Mouse (Mus musculus) brain, embryonic 14.5 days (tissue): ENCODE data around the gene Gm21962.

ENCODE experiments used
- CTCF ChIP-seq: fragments of 200-500 bp; IDR thresholded peaks from 2 replicates; pipeline ENCODE4 v1.5.1; 2012; ENCODE audit warnings: inconsistent platforms, mild to moderate bottlenecking, moderate library complexity, borderline replicate concordance; ENCODE audit not compliant: insufficient read depth, insufficient read length; ENCODE audit errors: extremely low read depth
- POLR2A ChIP-seq: fragments of 200-500 bp; IDR thresholded peaks from 2 replicates; pipeline ENCODE4 v1.6.1; 2012; ENCODE audit warnings: mild to moderate bottlenecking, inconsistent platforms, borderline replicate concordance; ENCODE audit not compliant: poor library complexity, insufficient read depth, insufficient read length, severe bottlenecking; ENCODE audit errors: extremely low read depth

DNA sequence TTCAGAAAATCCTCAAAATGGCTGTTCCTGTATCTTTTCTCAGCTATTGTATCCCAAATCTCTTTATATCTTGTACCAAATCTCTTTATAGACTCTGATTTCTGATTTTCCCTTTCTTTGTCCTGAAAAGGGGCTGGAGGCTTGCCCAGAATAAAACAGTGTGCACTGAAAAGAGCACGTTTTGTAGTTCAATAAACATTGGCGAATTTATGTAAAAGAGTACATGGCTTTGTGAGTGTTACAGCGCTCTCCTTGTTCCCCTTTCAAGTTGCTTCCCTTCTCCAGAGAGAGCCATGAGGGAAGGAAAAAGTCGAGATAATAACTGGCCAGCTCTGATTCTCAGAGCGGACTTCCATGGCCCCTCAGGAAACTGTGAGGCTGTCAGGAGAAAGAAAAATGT is 22.2 kb upstream of the Gm21962 start:
- no peak for TF ChIP-seq CTCF
- TF ChIP-seq POLR2A, result no peak
